Mouse (Mus musculus) cerebellum, adult 8-10 months (tissue): ENCODE measurements around the gene Mfap3.
"Not testable (repeated sequence)": the region's sequence is repeated elsewhere in the genome, so short reads cannot be mapped to it uniquely, and the experiment has no call there.

ENCODE experiments used
- DNase-seq: peaks from one replicate; pipeline ENCODE4 v3.0.0; 2022

The Mfap3 gene

GRCm38 (mm10) chr11:57531300-57531950 is 13.0 kb downstream of the Mfap3 start:
- no peak for DNase-seq

- DNase-seq: no peak
Measured at GRCm38 (mm10) chr11:57532306-57532705, 13.8 kb downstream of the Mfap3 start.

- DNase-seq: no peak
Measured at GRCm38 (mm10) chr11:57535912-57536311, 17.4 kb downstream of the Mfap3 start.

GRCm38 (mm10) chr11:57539841-57540418 is 21.5 kb downstream of the Mfap3 start:
- no peak for DNase-seq

- no peak for DNase-seq
Measured at GRCm38 (mm10) chr11:57540681-57541080, 22.2 kb downstream of the Mfap3 start.

GRCm38 (mm10) chr11:57548618-57549550 is 30.4 kb downstream of the Mfap3 start:
- peak; percentile 73 for DNase-seq

- DNase-seq: no peak
Measured at GRCm38 (mm10) chr11:57550230-57550629, 31.8 kb downstream of the Mfap3 start.

GRCm38 (mm10) chr11:57551016-57551415 is 32.6 kb downstream of the Mfap3 start:
- DNase-seq: no peak

- DNase-seq: no peak
Measured at GRCm38 (mm10) chr11:57553015-57553780, 34.7 kb downstream of the Mfap3 start.

- DNase-seq: not testable (repeated sequence)
Measured at GRCm38 (mm10) chr11:57557936-57558335, 39.5 kb downstream of the Mfap3 start.

- DNase-seq: no peak
Measured at GRCm38 (mm10) chr11:57564564-57564963, 46.1 kb downstream of the Mfap3 start.

GRCm38 (mm10) chr11:57566091-57567035 is 47.9 kb downstream of the Mfap3 start:
- DNase-seq: no peak

GRCm38 (mm10) chr11:57568950-57569490 is 50.6 kb downstream of the Mfap3 start:
- DNase-seq: no peak

- DNase-seq: no peak
Measured at GRCm38 (mm10) chr11:57571035-57571434, 52.6 kb downstream of the Mfap3 start.

GRCm38 (mm10) chr11:57573686-57574274 is 55.3 kb downstream of the Mfap3 start:
- DNase-seq: no peak

GRCm38 (mm10) chr11:57576871-57577515 is 58.5 kb downstream of the Mfap3 start:
- DNase-seq: peak; percentile 30

- DNase-seq: no peak
Measured at GRCm38 (mm10) chr11:57582818-57583635, 64.6 kb downstream of the Mfap3 start.
